Mouse (Mus musculus) intestine, embryonic 16.5 days (tissue): ENCODE measurements around the gene Gm5426. TPM values are rescaled to one million over a fixed set of nuclear protein-coding genes. Genes with fewer than 3 reads are reported as not detected.
"Not testable (repeated sequence)": the region's sequence is repeated elsewhere in the genome, so short reads cannot be mapped to it uniquely, and the experiment has no call there.

Experiments
- ATAC-seq: fragments of 200-750 bp; cut with Nextera tagmentation; 2 replicates; pipeline ENCODE4 v1.8.0; 2017; ENCODE audit warnings: moderate TSS enrichment, moderate library complexity
- H3K27ac ChIP-seq: fragments of 300-500 bp; sonication (generic); 2 replicates; pipeline ENCODE4 v1.5.1; 2014; ENCODE audit warnings: mild to moderate bottlenecking, low read length
- H3K27me3 ChIP-seq: fragments of 300-500 bp; sonication (generic); replicated peaks from 2 replicates; pipeline ENCODE4 v1.6.1; 2014; ENCODE audit warnings: low read length, control low read depth, mixed read lengths; ENCODE audit not compliant: control insufficient read depth, insufficient read depth
- H3K36me3 ChIP-seq: fragments of 300-500 bp; sonication (generic); 2 replicates; pipeline ENCODE4 v1.6.1; 2014; ENCODE audit warnings: low read length, control low read depth; ENCODE audit not compliant: control insufficient read depth, insufficient read depth
- H3K4me1 ChIP-seq: fragments of 300-500 bp; sonication (generic); 2 replicates; pipeline ENCODE4 v1.6.1; 2014; ENCODE audit warnings: low read length, control low read depth, mixed read lengths; ENCODE audit not compliant: control insufficient read depth, insufficient read depth
- H3K4me2 ChIP-seq: fragments of 300-500 bp; sonication (generic); 2 replicates; pipeline ENCODE4 v1.6.1; 2014; ENCODE audit warnings: low read depth, low read length, control low read depth
- H3K4me3 ChIP-seq: fragments of 300-500 bp; sonication (generic); 2 replicates; pipeline ENCODE4 v1.5.1; 2014; ENCODE audit warnings: mild to moderate bottlenecking, low read length
- H3K9ac ChIP-seq: fragments of 300-500 bp; sonication (generic); 2 replicates; pipeline ENCODE4 v1.6.1; 2014; ENCODE audit warnings: low read depth, low read length
- H3K9me3 ChIP-seq: fragments of 300-500 bp; sonication (generic); 2 replicates; pipeline ENCODE4 v1.6.1; 2016; ENCODE audit warnings: low read length, control low read depth; ENCODE audit not compliant: control insufficient read depth
- WGBS: fragments of 180-500 bp; shearing (Covaris S2); extraction: QIAGEN DNeasy Blood & Tissue Kit; methylation state at CpG from one replicate; pipeline ENCODE4 v1.1.7; 2014; 5-methylcytosine and 5-hydroxymethylcytosine counted together
- polyA plus RNA-seq: library from polyadenylated mRNA; unstranded; fragments of >200 nt; fragmentation: Nextera tagmentation; extraction: Ambion mirVana; gene quantifications from 2 replicates; pipeline ENCODE4 v1.2.1, GENCODE M21; 2015

Gene Gm5426
- polyA plus RNA-seq: not detected in 2 replicates

DNA sequence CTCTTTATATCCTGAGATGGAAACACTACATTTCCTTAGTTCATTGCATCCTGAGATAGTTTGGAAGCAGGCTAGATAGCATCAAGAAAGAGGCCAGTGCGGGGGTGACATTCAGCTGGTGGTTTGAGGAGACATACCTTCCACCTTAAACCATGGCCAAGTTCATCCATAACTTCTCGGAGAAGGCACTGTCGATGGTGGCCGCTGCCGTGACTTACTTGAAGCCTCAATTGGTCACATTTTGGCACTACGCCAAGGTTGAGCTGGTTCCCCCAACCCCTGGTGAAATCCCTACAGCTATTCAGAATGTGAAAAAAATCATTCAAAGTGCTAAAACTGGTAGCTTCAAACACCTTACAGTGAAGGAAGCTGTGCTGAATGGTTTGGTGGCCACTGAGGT, at the start of gene Gm5426:
Gm5426 (plus strand) TSS at position 153 of the 400 bp plus-strand sequence.
- not testable (repeated sequence) for ATAC-seq, H3K36me3 ChIP-seq
- 87% methylated on average over 6 of the region's 6 CpGs for WGBS

DNA sequence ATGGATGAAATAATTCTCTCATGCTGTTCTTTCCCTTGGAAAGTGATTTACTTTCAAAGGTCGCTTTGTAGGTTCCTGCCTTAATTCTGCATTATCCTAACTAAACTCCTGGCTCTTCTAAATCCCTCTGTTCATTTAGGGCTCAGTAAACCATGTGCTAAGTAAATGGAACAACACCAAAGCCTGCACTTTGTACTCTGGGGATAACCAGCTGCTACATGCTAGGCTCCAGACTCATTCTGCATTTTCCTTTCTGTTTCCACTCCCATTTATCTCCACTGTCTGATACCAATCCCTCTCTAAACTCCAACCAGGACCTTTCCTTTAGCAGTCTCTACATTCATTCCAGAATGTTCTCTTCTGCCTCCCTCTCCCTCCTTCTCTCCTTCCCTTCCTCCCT, 46.7 kb upstream of the Gm5426 start:
- Histone ChIP-seq H3K4me2 (no peak overlapping the region), H3K27me3 (no peaks in the 10 kb centered on the region), H3K36me3 (no peaks in the 10 kb centered on the region), H3K4me1 (no peaks in the 10 kb centered on the region), H3K9me3 (no peaks in the 10 kb centered on the region), H3K4me3 (no peak overlapping the region), H3K27ac (no peak overlapping the region), H3K9ac (no peak overlapping the region)
- WGBS: 63% methylated on average over 1 of the region's 1 CpGs
- ATAC-seq: no peak

More for the DNA sequence above, at the start of gene Gm5426:
- H3K9me3 ChIP-seq, H3K4me3 ChIP-seq, H3K4me1 ChIP-seq, H3K27ac ChIP-seq, H3K27me3 ChIP-seq, H3K4me2 ChIP-seq, H3K9ac ChIP-seq: not testable (repeated sequence)

- no peak overlapping the region for H3K4me2 ChIP-seq
- H3K4me3 ChIP-seq: no peak overlapping the region
- no peaks in the 10 kb centered on the region for H3K9me3 ChIP-seq
- H3K9ac ChIP-seq: no peak overlapping the region
- 82% methylated on average over 3 of the region's 3 CpGs for WGBS
- no peak overlapping the region for H3K27ac ChIP-seq
- no peaks in the 10 kb centered on the region for H3K4me1 ChIP-seq
- no peaks in the 10 kb centered on the region for H3K27me3 ChIP-seq
- ATAC-seq: no peak
- no peaks in the 10 kb centered on the region for H3K36me3 ChIP-seq
These were observed 46.0 kb upstream of the Gm5426 start for GRCm38 (mm10) chr10:96090388-96090787.

- H3K36me3 ChIP-seq: no peaks in the 10 kb centered on the region
- H3K9ac ChIP-seq: no peak overlapping the region
- no peak overlapping the region for H3K4me3 ChIP-seq
- H3K27me3 ChIP-seq: no peaks in the 10 kb centered on the region
- no peaks in the 10 kb centered on the region for H3K4me1 ChIP-seq
- H3K4me2 ChIP-seq: no peak overlapping the region
- 52% methylated on average over 2 of the region's 2 CpGs for WGBS
- H3K9me3 ChIP-seq: no peaks in the 10 kb centered on the region
- no peak for ATAC-seq
- H3K27ac ChIP-seq: no peak overlapping the region
These were observed 42.4 kb upstream of the Gm5426 start for GRCm38 (mm10) chr10:96093890-96094531.

GRCm38 (mm10) chr10:96094559-96094958, 41.8 kb upstream of the Gm5426 start:
- no peaks in the 10 kb centered on the region for H3K27me3 ChIP-seq
- WGBS: 82% methylated on average over 2 of the region's 2 CpGs
- no peak overlapping the region for H3K27ac ChIP-seq
- no peak overlapping the region for H3K4me2 ChIP-seq
- no peaks in the 10 kb centered on the region for H3K36me3 ChIP-seq
- no peak overlapping the region for H3K4me3 ChIP-seq
- no peak overlapping the region for H3K9ac ChIP-seq
- no peak for ATAC-seq
- no peaks in the 10 kb centered on the region for H3K4me1 ChIP-seq
- no peaks in the 10 kb centered on the region for H3K9me3 ChIP-seq

DNA sequence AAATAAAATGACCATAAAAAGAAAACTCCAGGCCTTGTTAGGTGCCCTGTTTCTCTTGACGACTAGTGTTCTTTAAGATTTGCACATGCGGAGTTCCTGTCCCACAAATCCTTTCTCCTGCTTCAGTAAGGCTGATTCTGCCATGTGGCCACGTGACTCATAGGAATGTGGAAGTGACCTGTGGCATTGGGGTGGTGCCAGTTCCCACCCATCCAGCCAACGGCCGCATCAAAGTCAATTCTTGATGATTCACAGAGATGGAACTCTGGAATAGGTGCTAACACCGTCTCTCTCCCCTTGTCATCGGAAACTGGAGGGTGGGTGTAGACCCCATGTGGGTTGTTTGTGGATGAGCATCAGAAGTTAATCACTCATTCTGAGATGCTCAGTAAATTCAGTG, 39.7 kb upstream of the Gm5426 start:
- ATAC-seq: no peak
- H3K9ac ChIP-seq: no peak overlapping the region
- H3K27me3 ChIP-seq: no peaks in the 10 kb centered on the region
- no peak overlapping the region for H3K27ac ChIP-seq
- H3K4me3 ChIP-seq: no peak overlapping the region
- WGBS: 82% methylated on average over 7 of the region's 7 CpGs
- no peaks in the 10 kb centered on the region for H3K36me3 ChIP-seq
- no peaks in the 10 kb centered on the region for H3K4me1 ChIP-seq
- H3K9me3 ChIP-seq: no peaks in the 10 kb centered on the region
- H3K4me2 ChIP-seq: no peak overlapping the region

DNA sequence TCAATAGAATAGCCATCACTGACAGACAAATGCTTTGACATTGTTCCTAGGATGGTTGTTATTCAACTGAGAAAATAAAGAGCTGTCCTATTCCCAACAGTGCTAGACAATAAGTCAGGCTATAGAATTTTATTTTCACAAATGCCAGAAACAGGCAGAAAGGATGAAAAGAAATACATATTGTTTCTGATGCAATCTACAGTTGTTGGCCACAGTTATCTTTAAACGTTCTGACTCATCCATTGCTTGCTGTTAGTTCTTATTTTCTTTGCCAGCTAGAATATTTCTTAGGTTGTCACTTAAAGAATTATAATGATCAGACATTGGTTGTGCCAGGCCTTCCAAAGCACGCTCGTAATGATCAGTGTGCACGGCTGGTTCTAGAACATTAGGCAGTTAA, 35.4 kb upstream of the Gm5426 start:
- no peaks in the 10 kb centered on the region for H3K27me3 ChIP-seq
- H3K9ac ChIP-seq: no peak overlapping the region
- H3K4me3 ChIP-seq: no peak overlapping the region
- WGBS: 79% methylated on average over 4 of the region's 4 CpGs
- H3K27ac ChIP-seq: no peak overlapping the region
- H3K9me3 ChIP-seq: no peaks in the 10 kb centered on the region
- H3K36me3 ChIP-seq: no peaks in the 10 kb centered on the region
- no peak overlapping the region for H3K4me2 ChIP-seq
- H3K4me1 ChIP-seq: no peaks in the 10 kb centered on the region
- ATAC-seq: no peak

DNA sequence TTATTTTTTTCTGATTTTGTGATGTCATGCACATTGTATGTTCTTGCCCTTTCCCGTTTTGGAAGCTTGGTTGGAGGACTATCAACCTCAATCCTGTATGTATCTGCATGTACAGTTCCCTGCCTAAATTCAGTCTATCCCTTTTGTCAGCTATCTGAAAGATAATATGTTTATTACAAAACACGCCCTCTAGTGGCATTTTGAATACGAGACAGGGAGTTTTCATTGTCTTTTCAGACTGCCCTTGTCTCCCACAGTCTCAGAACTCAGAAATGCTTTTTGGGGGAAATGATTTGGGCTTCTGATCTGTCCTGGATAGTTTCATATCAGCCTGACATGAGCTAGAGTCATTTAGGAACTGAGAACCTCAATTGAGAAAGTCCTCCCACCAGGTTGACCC, 32.2 kb upstream of the Gm5426 start:
- Histone ChIP-seq H3K9me3 (no peaks in the 10 kb centered on the region), H3K36me3 (no peaks in the 10 kb centered on the region), H3K4me2 (no peak overlapping the region), H3K4me3 (no peak overlapping the region), H3K27ac (no peak overlapping the region), H3K27me3 (no peaks in the 10 kb centered on the region), H3K4me1 (no peaks in the 10 kb centered on the region), H3K9ac (no peak overlapping the region)
- 54% methylated on average over 3 of the region's 3 CpGs for WGBS
- no peak for ATAC-seq

DNA sequence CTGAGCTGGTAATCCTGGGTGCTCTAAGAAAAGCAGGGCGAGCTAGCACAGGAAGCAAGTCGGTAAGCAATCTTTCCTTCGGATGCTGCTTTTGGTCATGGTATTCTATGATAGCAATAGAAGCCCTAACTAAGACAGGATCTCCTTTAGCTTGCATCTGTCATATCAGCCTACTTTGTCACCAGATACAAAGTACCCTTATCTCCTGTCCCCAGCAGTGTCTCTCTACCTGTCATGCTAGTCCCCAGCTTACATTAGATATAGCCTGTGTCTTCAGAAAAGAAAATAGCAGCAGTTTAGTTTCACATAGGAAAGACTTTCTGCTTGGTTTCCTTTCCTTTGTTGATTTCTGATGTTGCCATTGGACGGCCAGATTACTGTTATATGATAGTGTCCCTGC, 31.8 kb upstream of the Gm5426 start:
- no peaks in the 10 kb centered on the region for H3K36me3 ChIP-seq
- H3K4me3 ChIP-seq: no peak overlapping the region
- WGBS: 81% methylated on average over 4 of the region's 4 CpGs
- H3K9ac ChIP-seq: no peak overlapping the region
- H3K4me2 ChIP-seq: no peak overlapping the region
- ATAC-seq: no peak
- no peak overlapping the region for H3K27ac ChIP-seq
- no peaks in the 10 kb centered on the region for H3K4me1 ChIP-seq
- no peaks in the 10 kb centered on the region for H3K9me3 ChIP-seq
- H3K27me3 ChIP-seq: no peaks in the 10 kb centered on the region

GRCm38 (mm10) chr10:96105124-96105523, 31.3 kb upstream of the Gm5426 start:
- Histone ChIP-seq H3K9ac (no peak overlapping the region), H3K27ac (no peak overlapping the region), H3K4me2 (no peak overlapping the region), H3K4me3 (no peak overlapping the region), H3K36me3 (no peaks in the 10 kb centered on the region), H3K27me3 (no peaks in the 10 kb centered on the region), H3K9me3 (no peaks in the 10 kb centered on the region), H3K4me1 (no peaks in the 10 kb centered on the region)
- ATAC-seq: no peak
- WGBS: 92% methylated on average over 2 of the region's 2 CpGs
